Mouse (Mus musculus) left cerebral cortex, adult 18-20 months (tissue): ENCODE data around the gene Mettl27. TPM values are rescaled to one million over a fixed set of nuclear protein-coding genes. Genes with fewer than 3 reads are reported as not detected.

Source experiments
- DNase-seq, 2 experiments: peaks; one replicate each; pipeline ENCODE4 v3.0.0; 2021 to 2022; ENCODE audit warnings: low spot score in 2 of 2, mixed read lengths in 1 of 2
- long read RNA-seq, 2 experiments: library from polyadenylated mRNA; stranded (forward); transcript quantifications; one replicate each; pipeline ENCODE4 v2.0.0; 2021
- total RNA-seq, 2 experiments: library from RNA; stranded (reverse); gene quantifications; 2 replicates each; pipeline ENCODE4 v1.2.3; 2021

Gene Mettl27
- total RNA-seq: 1 to 10 TPM; 7.4 to 9.7 TPM
- long read RNA-seq, experiment 1, partial matches to known transcripts: 3 of 6 reads
- long read RNA-seq, experiment 1, other reads (novel, unspliced or antisense): 2 of 6 reads
- long read RNA-seq, experiment 2, partial matches to known transcripts: 2 of 7 reads
- long read RNA-seq, experiment 2, other reads (novel, unspliced or antisense): 5 of 7 reads

DNA sequence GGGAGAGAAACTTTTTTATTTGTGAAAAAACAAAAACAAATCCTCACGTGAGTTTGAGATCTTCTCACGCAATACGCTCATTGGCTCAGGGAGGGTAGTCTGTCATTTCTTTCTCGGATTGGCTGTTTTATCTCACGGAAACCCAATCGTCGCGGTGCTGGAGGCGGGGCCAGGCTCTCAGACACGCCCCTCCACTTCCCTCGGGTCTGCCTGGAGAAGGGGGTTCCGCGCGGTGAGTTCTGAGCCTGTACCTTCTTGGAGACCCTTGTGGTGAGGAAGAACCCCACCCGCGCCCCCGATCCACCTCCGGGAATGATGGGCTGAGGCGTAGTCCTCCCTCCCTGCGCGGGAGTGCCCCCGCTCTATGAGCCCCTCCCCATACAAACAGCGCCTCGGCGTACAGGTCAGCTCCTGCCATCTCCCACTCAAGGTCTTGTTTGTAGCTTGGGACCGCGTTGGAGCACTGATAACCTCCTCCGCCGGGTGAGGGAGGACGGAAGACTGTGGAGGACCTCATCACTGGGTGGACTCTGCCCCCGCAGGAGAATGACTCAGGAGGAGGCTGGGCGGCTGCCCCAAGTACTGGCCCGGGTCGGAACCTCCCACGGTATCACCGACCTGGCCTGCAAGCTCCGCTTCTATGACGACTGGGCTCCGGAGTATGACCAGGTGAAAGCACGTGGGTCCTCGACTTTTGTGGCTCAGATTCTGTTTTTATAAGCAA is at the start of gene Mettl27:
TSS of gene Mettl27 (plus strand) at position 190 of the 724 bp plus-strand sequence.
- peak; percentile 67 to 75 for DNase-seq

GRCm38 (mm10) chr5:134883077-134883476 is 49.1 kb upstream of the Mettl27 start:
- no peak for DNase-seq

GRCm38 (mm10) chr5:134887447-134888335 is 44.5 kb upstream of the Mettl27 start:
- no peak for DNase-seq

DNA sequence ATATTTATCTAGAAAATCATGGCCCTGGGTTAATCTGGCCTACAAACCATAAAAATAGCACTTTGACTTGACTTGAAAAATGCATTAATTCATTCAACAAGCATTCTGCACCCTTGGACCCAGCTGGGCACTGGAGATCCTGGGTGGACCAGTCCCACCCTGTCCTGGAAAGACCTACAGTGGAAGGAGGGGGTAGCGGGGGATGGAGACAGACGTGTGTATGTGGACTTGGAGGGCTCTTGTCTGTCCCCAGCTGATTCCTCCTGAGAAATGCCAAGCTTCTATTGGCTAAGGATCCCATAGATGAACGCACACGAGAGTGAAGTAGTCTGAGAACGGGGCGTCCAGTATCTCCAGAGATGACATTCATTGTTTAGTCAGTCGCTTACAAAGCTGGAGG is 43.7 kb upstream of the Mettl27 start:
- DNase-seq: no peak

GRCm38 (mm10) chr5:134890601-134891054 is 41.5 kb upstream of the Mettl27 start:
- no peak for DNase-seq

DNA sequence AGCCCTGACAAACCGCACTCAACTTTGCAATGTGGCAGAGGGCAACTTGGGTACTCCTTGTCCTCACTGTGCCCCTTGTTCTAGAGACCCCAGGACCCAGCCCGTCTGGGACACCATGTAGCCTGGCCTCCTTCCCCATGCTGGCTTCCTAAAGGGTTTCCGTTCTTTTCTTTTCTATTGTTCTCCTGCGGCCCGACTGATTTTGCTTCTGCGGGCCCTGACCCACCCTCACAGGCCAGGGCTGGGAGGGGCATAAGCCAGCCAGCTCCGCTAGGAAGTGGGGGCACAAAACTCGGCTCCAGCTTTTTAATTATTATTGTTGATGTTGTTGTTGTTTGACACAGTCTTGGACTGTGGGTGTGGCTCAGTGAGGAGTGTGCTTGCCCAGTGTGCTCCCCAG is 40.6 kb upstream of the Mettl27 start:
- DNase-seq: no peak

DNA sequence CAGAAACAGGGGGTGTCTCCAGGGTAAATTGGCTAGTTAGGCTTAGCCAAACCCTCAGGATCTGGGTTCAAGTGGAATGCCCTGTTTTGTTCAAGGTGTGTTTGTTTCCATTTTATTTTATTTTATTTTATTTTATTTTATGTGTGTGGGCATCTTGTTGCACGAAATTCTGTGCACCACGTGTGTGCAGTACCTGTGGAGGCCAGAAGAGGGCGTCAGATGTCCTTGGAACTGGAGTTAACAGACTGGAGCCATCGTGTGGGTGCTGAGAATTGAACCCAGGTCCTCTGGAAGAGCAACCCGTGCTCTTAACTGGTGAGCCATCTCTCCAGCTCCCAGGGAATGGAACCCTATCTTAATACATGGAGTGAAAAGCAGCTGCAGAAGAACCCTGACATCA is 39.5 kb upstream of the Mettl27 start:
- no peak for DNase-seq

GRCm38 (mm10) chr5:134895291-134895690 is 36.9 kb upstream of the Mettl27 start:
- DNase-seq: no peak

DNA sequence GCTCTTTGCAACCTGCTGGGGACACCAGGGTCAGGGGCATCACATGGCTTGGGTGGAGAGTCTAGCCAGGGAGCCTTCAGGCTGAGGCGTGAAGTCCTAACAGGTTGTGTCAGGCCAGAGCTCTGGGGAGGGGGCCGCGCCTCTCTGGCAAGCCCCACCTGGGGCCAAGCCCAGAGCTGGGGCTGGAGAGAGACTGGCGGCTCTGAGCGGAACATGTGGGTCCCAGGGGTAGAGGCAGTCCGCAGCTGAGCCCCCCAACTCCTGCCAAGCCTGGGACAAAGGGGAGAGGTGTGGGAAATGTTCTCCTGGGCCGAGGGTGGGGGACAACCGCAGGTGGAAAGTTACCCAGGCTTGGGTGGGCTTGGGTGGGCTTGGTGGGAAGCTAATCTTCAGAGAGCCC is 35.2 kb upstream of the Mettl27 start:
- DNase-seq: no peak

DNA sequence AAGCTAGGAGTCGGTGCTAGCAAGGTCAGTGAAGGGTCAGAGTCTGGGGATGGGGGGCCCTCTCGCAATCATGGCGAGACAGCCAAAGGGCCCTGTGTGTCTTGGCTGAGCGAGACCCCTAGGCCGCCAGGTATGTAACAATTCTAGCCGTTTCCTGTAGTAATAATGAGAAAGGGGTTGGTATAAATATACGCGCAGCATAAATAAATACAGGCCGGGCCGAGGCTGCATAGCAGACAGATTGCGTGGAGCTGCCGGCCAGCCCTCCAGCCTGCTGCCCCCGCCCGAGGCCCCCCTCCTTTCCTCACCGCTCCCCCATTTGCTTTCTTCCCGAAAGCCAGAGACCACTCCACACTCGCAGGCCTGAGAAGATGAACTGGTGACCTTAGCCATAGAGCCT is 34.6 kb upstream of the Mettl27 start:
- no peak for DNase-seq

- peak in 1 of 2 experiments; percentile 26 for DNase-seq
These were observed 31.0 kb upstream of the Mettl27 start for GRCm38 (mm10) chr5:134901012-134901643.

DNA sequence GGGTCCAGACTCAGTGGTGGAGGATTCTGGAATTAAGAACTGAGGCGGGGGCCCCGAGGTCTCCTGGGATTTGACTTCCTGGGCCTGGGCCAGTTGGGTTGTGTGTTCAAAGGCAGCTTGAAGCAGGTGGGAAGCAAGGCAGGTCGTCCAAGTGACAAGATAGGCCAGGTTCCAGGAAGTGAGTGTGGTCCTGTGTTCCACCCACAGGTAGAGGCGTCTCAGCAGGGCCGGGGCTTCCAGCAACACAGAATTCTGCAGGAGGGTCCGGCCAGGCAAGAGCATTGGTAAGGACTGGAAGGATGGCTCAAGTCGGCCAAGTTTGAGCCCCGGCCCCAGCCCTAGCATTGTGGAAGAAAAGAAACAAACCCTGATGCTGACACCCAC is 30.5 kb upstream of the Mettl27 start:
- no peak for DNase-seq

DNA sequence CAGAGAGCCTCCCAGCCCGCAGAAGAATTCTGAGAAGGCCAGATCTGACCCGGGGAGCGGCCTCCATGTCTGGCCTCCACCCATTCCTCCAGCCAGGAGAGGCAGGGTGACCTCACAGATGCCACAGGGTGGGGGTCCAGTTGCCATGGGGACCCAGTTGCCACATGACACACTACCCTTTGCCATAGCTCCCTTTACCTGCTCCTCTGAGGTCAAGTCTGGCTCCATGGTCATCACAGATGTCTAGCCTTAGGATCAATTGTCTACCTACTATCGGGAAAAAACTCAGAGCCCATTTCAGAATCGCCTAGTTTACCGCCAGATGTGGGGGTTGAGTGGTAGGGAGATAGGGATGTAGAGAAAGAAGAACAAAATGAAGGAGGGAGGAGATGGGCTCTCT is 25.5 kb upstream of the Mettl27 start, which contains the start of gene Tmem270:
TSS of gene Tmem270 (minus strand) at position 101 of the 400 bp plus-strand sequence.
- DNase-seq: no peak

- peak; percentile 97 to 99 for DNase-seq
These were observed 25.0 kb upstream of the Mettl27 start for GRCm38 (mm10) chr5:134907135-134907534.

GRCm38 (mm10) chr5:134911901-134912300 is 20.3 kb upstream of the Mettl27 start:
- no peak for DNase-seq

DNA sequence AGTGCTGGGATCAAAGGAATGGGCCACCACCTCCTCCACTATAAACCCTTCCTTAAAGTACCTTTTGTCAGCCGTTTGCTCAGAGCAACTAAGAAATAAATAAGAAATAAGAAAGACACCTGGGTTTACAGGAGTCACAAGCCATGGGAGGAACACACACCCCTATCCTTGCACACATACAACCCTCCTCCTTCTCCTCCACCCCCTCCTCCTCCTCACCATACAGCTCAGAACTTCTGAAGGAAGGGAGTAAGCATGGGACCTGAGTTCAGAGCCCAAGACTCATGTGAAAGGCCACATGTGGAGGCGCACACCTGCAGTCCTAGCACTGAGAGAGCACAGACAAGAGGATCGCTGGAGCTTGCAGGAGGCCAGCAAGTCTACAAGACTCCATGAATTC is 18.8 kb upstream of the Mettl27 start:
- no peak for DNase-seq

- no peak for DNase-seq
These were observed 18.4 kb upstream of the Mettl27 start for GRCm38 (mm10) chr5:134913753-134914152.

DNA sequence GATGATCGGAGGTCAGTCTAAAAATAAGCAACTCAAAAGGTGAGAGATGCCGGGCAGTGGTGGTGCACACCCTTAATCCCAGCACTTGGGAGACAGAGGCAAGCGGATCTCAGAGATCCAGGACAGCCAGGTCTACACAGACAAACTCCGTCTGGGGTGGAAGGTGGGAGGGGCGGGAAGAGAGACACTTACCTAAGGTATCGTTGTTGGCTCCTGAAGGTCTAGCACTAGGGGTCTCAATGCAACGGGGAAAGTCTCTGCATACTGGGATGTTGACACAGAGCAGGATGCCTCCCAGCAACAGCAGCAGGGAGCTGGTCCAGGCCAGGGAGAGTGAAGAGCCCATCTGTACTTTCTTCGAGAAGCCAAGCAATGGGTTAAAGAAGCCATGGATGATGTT is 17.7 kb upstream of the Mettl27 start:
- DNase-seq: no peak

DNA sequence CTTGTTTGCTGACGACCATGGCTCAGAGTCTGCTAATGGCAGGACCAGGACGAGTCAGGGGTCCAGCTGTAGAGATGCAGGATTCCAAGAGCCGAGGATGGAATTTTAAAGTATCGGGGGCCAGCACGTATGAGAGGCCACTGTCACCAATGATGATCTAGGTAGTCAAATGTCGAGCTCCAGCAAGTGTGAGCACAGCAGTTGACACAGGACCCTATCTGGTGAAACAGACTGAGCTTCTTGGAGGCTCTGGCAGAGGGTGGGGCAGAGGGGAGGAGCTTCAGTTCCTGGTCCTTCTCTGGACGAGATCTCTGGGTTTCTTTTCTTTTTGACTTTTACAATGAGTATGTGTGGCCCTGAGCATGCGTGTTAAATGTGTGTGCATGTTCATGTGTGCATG is 16.9 kb upstream of the Mettl27 start, which contains the start of gene Cldn13:
TSS of gene Cldn13 (minus strand) at position 216 of the 400 bp plus-strand sequence.
- DNase-seq: no peak

- DNase-seq: peak; percentile 12 to 29
These were observed 13.9 kb upstream of the Mettl27 start for GRCm38 (mm10) chr5:134918071-134918832.
